Mouse (Mus musculus): ENCODE measurements at regions not wholly inside any gene's neighbourhood (a gene's known extent, or its start where the extent isn't known, plus 50 kb on each side); places are given as distances from the start of the nearest gene placed in this dataset.

GRCm38 (mm10) chr6:144876758-144877157 lies 95.0 kb upstream of the Sox5 start:
- no peak for DNase-seq (ENCODE audit: low spot score)

GRCm38 (mm10) chr6:144875862-144876261 lies 94.1 kb upstream of the Sox5 start:
- no peak for DNase-seq (ENCODE audit: low spot score)

- DNase-seq (ENCODE audit: low spot score) = no peak
Measured at GRCm38 (mm10) chr6:144874251-144874650, 92.5 kb upstream of the Sox5 start.

GRCm38 (mm10) chr6:144870949-144871348 lies 89.2 kb upstream of the Sox5 start:
- DNase-seq (ENCODE audit: low spot score) = no peak

- DNase-seq (ENCODE audit: low spot score) = no peak
Measured at GRCm38 (mm10) chr6:144867333-144867732, 85.6 kb upstream of the Sox5 start.

GRCm38 (mm10) chr6:144864026-144864425 lies 82.2 kb upstream of the Sox5 start:
- DNase-seq (ENCODE audit: low spot score) = no peak

GRCm38 (mm10) chr6:144863430-144863994 lies 81.7 kb upstream of the Sox5 start:
- no peak for DNase-seq (ENCODE audit: low spot score)

- no peak for DNase-seq (ENCODE audit: low spot score)
Measured at GRCm38 (mm10) chr6:144841510-144841909, 59.7 kb upstream of the Sox5 start.

- DNase-seq (ENCODE audit: low spot score) = no peak
Measured at GRCm38 (mm10) chr6:144839383-144839782, 57.6 kb upstream of the Sox5 start.

- DNase-seq (ENCODE audit: low spot score) = no peak
Measured at GRCm38 (mm10) chr6:144834323-144835183, 52.8 kb upstream of the Sox5 start.

Measured in lung, postnatal 25 days (tissue).